Mouse (Mus musculus): ENCODE results near the gene Cd5. TPM values are rescaled to one million over a fixed set of nuclear protein-coding genes. Genes with fewer than 3 reads are reported as not detected.

Gene Cd5
- polyA plus RNA-seq, 1 experiment from 2014 or later: not detected

Other genes starting within 250 kb of the Cd5 start
- 11.1 and 12.3 TPM in 2 replicates for gene Cpsf7, start 213.7 kb downstream of the Cd5 start, polyA plus RNA-seq (2015; fragmentation: Nextera tagmentation; extraction: Ambion mirVana)
- gene Sdhaf2, start 212.9 kb downstream of the Cd5 start, polyA plus RNA-seq (2015; fragmentation: Nextera tagmentation; extraction: Ambion mirVana): 26.3 and 26.6 TPM in 2 replicates
- gene Tmem216, start 182.8 kb downstream of the Cd5 start, polyA plus RNA-seq (2015; fragmentation: Nextera tagmentation; extraction: Ambion mirVana): 11.7 and 12.1 TPM in 2 replicates
- 14.5 and 18.0 TPM in 2 replicates for gene Cyb561a3, start 161.8 kb downstream of the Cd5 start, polyA plus RNA-seq (2015; fragmentation: Nextera tagmentation; extraction: Ambion mirVana)
- 10.9 and 11.6 TPM in 2 replicates for gene Tmem138, start 161.6 kb downstream of the Cd5 start, polyA plus RNA-seq (2015; fragmentation: Nextera tagmentation; extraction: Ambion mirVana)
- 151 and 177 TPM in 2 replicates for gene Ddb1, start 133.7 kb downstream of the Cd5 start, polyA plus RNA-seq (2015; fragmentation: Nextera tagmentation; extraction: Ambion mirVana)
- gene Tkfc, start 133.3 kb downstream of the Cd5 start, polyA plus RNA-seq (2015; fragmentation: Nextera tagmentation; extraction: Ambion mirVana): 27.1 and 33.0 TPM in 2 replicates
- gene Vwce, start 104.8 kb downstream of the Cd5 start, polyA plus RNA-seq (2015; fragmentation: Nextera tagmentation; extraction: Ambion mirVana): 11.8 and 11.9 TPM in 2 replicates
- gene Pga5, start 60.9 kb downstream of the Cd5 start, polyA plus RNA-seq (2015; fragmentation: Nextera tagmentation; extraction: Ambion mirVana): not detected in 2 replicates
- gene Vps37c, start 50.3 kb downstream of the Cd5 start, polyA plus RNA-seq (2015; fragmentation: Nextera tagmentation; extraction: Ambion mirVana): 11.4 and 12.1 TPM in 2 replicates
- gene Cd6, start 91.1 kb upstream of the Cd5 start, polyA plus RNA-seq (2015; fragmentation: Nextera tagmentation; extraction: Ambion mirVana): 0.05 TPM in 1 of 2 replicates, not detected in the other
- 1.2 and 1.7 TPM in 2 replicates for gene Slc15a3, start 100.7 kb upstream of the Cd5 start, polyA plus RNA-seq (2015; fragmentation: Nextera tagmentation; extraction: Ambion mirVana)
- 2.8 and 3.5 TPM in 2 replicates for gene Tmem132a, start 130.9 kb upstream of the Cd5 start, polyA plus RNA-seq (2015; fragmentation: Nextera tagmentation; extraction: Ambion mirVana)
- gene Tmem109, start 143.0 kb upstream of the Cd5 start, polyA plus RNA-seq (2015; fragmentation: Nextera tagmentation; extraction: Ambion mirVana): 20.0 and 20.6 TPM in 2 replicates
- gene Prpf19, start 156.2 kb upstream of the Cd5 start, polyA plus RNA-seq (2015; fragmentation: Nextera tagmentation; extraction: Ambion mirVana): 13.6 and 14.5 TPM in 2 replicates
- gene Zp1, start 181.6 kb upstream of the Cd5 start, polyA plus RNA-seq (2015; fragmentation: Nextera tagmentation; extraction: Ambion mirVana): not detected in 2 replicates
- not detected in 2 replicates for gene Ptgdr2, start 198.2 kb upstream of the Cd5 start, polyA plus RNA-seq (2015; fragmentation: Nextera tagmentation; extraction: Ambion mirVana)
- 11.6 and 13.7 TPM in 2 replicates for gene Ccdc86, start 210.3 kb upstream of the Cd5 start, polyA plus RNA-seq (2015; fragmentation: Nextera tagmentation; extraction: Ambion mirVana)
- not detected in 2 replicates for gene Ms4a10, start 235.7 kb upstream of the Cd5 start, polyA plus RNA-seq (2015; fragmentation: Nextera tagmentation; extraction: Ambion mirVana)